Mouse (Mus musculus): ENCODE results near the gene Mbl2. TPM values are rescaled to one million over a fixed set of nuclear protein-coding genes. Genes with fewer than 3 reads are reported as not detected.

Gene Mbl2
- polyA plus RNA-seq, 1 experiment from 2014 or later = 2.6 TPM

GRCm38 (mm10) chr19:30287899-30288490 lies 55.3 kb downstream of the Mbl2 start:
- no peak for TF ChIP-seq CTCF (IDR thresholded peaks at IDR 0.05; ENCODE audit: low read depth)
- no peak for ATAC-seq
- Histone ChIP-seq H3K27me3 (replicated peaks; ENCODE audit: control insufficient read depth, insufficient read depth, low read length) (no peaks in the 10 kb centered on the region), H3K9ac (ENCODE audit: low read depth, low read length) (no peak overlapping the region), H3K4me3 (ENCODE audit: low read depth, low read length) (no peak overlapping the region), H3K27ac (ENCODE audit: low read depth, low read length) (no peak overlapping the region), H3K4me2 (replicated peaks; ENCODE audit: low read depth) (no peak overlapping the region), H3K9me3 (ENCODE audit: control insufficient read depth) (no peaks in the 10 kb centered on the region), H3K36me3 (ENCODE audit: control insufficient read depth, insufficient read depth) (no peaks in the 10 kb centered on the region), H3K4me1 (replicated peaks; ENCODE audit: control insufficient read depth, insufficient read depth, low read length) (no peaks in the 10 kb centered on the region)
- 88% methylated on average over 6 of the region's 6 CpGs for WGBS

Small RNA genes within 50 kb of the gene (microRNA-seq; reads per million reads assigned to microRNA genes)
- not detected for gene Gm24108

Other genes with a start within 250 kb of the Mbl2 start
- gene Trpd52l3, start 229.2 kb upstream of the Mbl2 start, polyA plus RNA-seq (2015; fragmentation: Nextera tagmentation; extraction: Ambion mirVana) = not detected in 2 replicates
- gene Uhrf2, start 202.4 kb upstream of the Mbl2 start, polyA plus RNA-seq (2015; fragmentation: Nextera tagmentation; extraction: Ambion mirVana) = 18.3 and 20.8 TPM in 2 replicates
- gene Gldc, start 57.5 kb upstream of the Mbl2 start, polyA plus RNA-seq (2015; fragmentation: Nextera tagmentation; extraction: Ambion mirVana) = 0.44 and 0.52 TPM in 2 replicates